Mouse (Mus musculus) kidney, postnatal 4 days (tissue): ENCODE data around the gene Hormad2.
A peak's percentile ranks its signal among the peaks of the same experiment; 100 is the strongest.

Source experiments
- DNase-seq, 2 experiments: peaks; one replicate each; pipeline ENCODE4 v3.0.0; 2021; ENCODE audit warnings: mixed read lengths in 2 of 2

The Hormad2 gene

GRCm38 (mm10) chr11:4440978-4441377, at the start of gene Hormad2:
TSS of gene Hormad2 (minus strand) at chr11:4441105.
- DNase-seq: peak; percentile 34 to 54

DNA sequence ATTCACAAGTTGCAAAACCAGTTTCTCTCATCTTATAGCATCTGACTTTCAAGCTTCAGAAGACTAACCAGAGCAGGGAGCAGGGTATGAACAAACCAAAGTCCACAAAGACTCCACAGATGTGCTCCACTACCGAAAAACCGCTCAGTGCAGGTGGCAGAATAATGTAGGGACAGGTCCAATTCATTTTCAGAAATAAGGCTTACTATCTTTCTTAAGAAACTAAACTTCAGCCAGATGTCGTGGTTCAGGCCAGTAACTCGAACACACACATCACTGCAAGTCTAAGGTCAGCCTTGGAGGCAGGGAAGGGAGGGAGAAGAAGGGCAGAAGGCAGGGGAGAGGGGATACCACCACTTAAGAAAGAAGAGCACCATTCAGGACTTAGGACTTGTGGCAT, 48.3 kb upstream of the Hormad2 start:
- DNase-seq: no peak

DNA sequence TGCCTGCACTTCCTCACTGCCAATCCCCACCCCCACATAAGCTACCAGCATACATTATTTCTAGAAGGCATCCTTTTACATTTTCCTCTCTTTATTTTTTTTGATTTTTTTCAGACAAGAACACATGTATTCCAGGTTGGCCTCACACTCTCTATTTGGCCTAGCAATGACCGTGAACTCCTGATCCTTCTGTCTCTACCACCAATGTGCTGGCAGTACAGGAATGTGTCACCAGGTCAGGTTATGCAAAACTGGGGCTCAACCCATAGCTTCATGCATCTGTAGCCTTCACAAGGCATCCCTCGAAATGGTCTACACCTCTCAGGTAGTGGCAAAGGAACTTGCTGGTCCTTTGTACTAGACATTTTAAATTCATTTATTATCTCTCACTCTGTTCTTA, 47.9 kb upstream of the Hormad2 start:
- DNase-seq: no peak

DNA sequence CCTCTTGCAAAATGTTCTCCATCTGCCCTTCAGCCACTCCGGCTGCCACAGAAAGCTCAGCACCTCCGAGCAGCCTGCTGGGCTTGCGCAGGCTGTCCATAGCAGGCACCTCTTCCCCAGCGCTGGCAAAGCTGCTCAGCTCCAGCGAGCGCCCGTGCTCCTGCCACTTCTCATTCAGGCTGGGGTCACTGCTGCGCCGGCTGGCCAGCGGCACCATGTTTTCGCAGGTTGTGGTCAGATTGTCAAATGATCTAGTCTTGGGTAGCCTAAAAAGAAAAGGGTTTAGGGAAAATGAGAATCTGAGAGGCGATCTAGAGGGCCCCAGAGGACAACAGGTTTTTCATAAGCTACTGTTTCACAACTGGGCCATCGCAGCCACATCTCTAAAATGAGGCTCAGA, 47.5 kb upstream of the Hormad2 start:
- no peak for DNase-seq

DNA sequence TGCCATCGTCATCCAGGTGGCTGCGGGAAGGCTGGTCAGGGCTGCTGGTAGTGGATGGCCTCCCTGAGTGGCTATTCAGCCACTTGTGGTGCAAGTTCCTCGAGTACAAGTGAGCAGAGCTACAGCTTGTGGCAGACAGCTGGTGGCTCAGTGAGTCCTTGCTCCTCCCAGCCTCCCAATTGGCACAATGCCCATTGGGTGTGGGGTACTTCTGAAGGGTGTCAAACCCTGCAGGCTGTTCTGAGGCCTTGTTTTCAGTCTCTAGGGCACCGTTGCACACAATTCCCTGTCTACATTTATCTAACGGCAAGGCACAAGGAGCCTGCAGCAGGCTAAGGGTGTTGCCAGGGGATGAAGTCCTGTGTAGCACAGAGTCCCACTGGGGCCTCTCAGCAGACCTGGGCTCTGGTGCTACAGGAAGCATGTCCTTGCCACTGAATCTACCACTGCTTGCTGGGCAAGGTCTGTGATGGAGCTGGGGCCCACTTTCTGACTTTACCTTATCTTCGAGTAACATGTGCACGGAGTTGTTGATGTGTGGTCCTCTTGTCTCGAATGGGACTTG, 46.6 kb upstream of the Hormad2 start:
- peak; percentile 41 to 50 for DNase-seq

DNA sequence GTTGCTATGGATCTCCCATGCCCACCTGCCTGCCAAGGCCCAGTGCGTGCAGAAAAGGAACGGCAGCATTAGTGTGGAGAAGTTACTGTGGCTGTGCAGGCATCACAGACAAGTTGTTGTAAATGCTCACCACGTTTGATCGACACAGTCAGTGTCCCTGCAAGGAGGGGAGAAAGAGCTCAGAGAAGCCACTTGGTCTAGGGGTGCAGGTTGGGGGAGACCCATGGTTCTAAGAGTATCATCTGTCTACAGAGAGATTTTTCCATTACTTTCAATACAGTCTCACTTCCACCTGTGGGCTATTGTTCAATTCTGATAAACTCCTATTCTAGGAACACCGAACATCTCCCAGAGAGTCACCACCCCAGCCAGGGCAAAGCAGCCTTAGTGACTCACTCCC, 43.6 kb upstream of the Hormad2 start:
- no peak for DNase-seq

- DNase-seq: no peak
These were observed 41.7 kb upstream of the Hormad2 start for GRCm38 (mm10) chr11:4482641-4483040.

DNA sequence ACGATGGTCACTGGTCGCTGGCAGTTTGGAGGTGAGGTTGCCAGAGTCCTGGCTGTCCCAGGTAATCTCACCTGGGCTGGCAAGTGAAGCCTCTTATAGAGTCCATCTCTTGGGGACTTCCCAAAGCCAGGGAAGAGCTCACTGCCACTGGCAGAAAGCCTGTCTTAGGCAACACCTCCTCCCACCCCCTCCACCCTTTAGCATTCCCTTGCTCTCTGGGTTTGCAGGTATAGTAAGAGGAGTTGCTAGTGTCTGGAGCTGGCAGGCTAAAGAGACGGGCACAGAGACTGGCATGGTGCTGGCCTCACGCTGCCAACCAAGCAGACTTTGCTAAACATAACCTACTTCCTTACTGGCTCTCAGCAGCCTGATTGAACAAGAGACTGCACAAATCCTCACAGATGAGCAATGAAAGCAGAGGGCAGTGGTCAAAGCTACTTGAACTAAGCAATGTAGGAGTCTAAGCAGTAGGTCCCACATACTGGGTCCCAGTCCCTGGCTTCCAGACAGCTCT, 35.3 kb upstream of the Hormad2 start:
- no peak for DNase-seq

GRCm38 (mm10) chr11:4472464-4473179, 31.7 kb upstream of the Hormad2 start:
- DNase-seq: no peak

- DNase-seq: no peak
These were observed 30.8 kb upstream of the Hormad2 start for GRCm38 (mm10) chr11:4471734-4472133.

DNA sequence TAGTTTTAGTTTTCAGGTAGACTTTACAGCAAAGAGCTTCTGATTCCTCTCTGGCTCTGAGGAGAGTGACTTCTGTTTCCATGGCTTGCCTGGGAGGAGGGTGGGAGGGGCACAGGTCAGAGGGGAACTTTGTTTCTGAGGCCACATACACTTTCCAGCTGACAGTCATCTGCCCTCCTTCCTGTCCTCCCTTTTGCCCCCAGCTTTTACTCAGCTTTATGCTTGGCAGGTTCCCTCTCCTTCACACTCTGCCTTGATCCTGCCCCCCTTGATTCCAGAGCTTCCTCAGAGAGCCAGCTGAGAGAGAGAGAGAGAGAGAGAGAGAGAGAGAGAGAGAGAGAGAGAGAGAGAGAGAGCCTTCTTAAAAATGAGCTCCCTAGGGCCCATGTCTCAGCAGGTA, 30.3 kb upstream of the Hormad2 start:
- peak; percentile 44 to 45 for DNase-seq

GRCm38 (mm10) chr11:4469091-4469490, 28.2 kb upstream of the Hormad2 start:
- DNase-seq: no peak

DNA sequence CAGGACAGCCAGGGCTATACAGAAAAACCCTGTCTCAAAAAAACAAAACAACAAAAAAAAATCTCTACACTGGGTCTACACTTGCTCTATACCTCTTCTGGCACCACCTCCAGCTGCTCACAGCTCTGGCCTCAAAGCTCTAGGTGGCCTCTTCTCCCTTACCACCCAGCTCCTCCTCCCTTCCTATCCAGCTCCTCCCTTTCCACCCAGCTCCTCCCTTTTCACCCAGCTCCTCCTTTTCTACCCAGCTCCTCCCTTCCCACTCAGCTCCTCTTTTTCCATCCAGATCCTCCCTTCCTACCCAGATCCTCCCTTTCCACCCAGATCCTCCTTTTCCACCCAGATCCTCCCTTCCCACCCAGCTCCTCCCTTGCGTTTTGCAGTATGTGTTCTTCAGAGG, 26.5 kb upstream of the Hormad2 start:
- DNase-seq: no peak

- no peak for DNase-seq
These were observed 25.3 kb upstream of the Hormad2 start for GRCm38 (mm10) chr11:4466191-4466590.

DNA sequence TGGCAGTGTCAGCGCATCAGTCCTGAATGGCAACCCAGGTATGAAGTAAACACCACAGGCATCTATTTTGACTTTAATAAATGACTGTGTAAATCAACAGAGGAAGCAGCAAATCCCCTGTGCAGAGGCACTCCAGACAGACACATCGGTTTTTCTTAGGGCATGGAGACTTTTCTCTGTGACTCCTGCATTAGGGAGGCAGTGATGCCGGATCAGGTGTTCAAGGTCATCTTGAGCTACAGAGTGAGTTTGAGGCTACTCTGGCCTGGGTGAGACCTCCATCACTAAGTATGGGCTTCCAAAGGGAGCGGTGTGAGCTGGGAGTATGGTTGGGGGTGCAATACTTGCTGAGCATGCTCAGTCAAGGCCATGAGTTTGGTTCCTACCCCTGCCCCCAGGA, 23.7 kb upstream of the Hormad2 start:
- DNase-seq: no peak

- DNase-seq: no peak
These were observed 23.3 kb upstream of the Hormad2 start for GRCm38 (mm10) chr11:4464186-4464585.

- DNase-seq: no peak
These were observed 22.0 kb upstream of the Hormad2 start for GRCm38 (mm10) chr11:4462868-4463267.

GRCm38 (mm10) chr11:4461154-4461553, 20.2 kb upstream of the Hormad2 start:
- peak; percentile 55 to 65 for DNase-seq

DNA sequence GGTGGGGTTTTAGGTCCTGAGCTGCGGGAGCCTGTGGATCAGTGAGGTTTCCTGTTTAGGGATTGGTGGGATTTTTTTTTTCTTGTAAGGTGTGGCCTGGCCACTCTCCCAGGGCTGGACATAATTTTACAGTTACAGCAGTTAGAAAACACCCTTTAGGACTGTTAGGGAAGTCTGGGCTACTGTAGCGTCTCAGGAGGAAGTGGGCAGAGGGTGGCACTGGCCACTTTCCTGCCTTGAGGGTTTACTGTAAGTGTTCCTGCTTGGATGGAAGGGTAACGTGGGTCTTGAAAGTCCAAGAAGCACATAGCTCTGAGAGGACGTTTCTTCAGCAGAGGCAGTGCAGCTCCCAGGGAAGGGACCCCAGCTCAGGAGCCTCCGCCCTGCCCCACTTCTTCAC, 19.7 kb upstream of the Hormad2 start:
- DNase-seq: no peak

DNA sequence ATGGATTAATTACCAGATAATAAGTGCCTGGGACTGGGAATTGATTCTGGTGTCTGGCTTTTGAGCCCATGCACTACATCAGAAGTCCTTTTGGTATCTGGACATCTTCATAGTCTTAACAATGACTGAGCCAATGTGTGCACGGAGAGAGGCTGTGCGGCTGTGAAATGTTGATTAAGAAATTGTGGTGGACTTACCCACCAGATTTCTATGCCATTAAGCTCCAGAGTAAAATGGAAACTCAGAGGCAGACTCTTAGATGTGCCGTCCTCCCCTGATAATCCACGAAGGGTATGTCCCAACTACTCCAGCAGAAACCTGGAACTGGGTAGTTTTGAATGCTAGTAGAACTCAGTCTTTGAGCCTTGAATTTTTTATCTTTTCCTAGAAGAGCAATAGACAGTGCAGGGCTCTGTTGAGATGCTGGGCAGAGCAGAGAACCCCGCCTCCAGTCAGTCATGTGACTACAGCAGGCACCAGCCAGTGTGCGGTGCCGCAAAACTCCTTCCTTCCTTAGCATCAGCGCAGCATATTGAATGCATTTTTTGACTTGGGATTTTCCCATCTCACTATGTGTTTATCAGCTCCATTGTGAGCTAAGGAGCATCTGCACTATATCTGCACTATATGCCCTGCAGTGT, 14.1 kb upstream of the Hormad2 start:
- no peak for DNase-seq

GRCm38 (mm10) chr11:4452467-4453184, 11.7 kb upstream of the Hormad2 start:
- DNase-seq: no peak

DNA sequence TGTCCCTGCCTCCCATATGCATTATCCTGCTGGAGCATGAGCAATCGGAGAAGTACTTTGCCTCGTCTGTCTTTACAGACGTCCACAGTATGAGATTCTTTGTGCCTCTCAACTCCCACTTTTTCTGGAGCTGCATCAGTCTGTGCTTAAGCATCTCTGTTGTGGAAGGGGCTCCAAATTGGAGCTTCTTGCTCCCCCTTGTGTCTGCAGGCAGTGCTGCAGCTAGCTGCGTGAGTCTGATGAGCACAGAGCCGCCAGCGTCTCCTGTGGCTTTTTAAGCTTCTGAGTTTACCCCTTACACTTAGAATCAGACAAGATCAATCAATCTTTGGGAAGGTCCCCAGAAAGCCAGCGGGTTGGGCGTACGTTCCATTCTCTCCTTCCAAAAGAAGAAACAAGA, 10.2 kb upstream of the Hormad2 start:
- DNase-seq: peak; percentile 82

DNA sequence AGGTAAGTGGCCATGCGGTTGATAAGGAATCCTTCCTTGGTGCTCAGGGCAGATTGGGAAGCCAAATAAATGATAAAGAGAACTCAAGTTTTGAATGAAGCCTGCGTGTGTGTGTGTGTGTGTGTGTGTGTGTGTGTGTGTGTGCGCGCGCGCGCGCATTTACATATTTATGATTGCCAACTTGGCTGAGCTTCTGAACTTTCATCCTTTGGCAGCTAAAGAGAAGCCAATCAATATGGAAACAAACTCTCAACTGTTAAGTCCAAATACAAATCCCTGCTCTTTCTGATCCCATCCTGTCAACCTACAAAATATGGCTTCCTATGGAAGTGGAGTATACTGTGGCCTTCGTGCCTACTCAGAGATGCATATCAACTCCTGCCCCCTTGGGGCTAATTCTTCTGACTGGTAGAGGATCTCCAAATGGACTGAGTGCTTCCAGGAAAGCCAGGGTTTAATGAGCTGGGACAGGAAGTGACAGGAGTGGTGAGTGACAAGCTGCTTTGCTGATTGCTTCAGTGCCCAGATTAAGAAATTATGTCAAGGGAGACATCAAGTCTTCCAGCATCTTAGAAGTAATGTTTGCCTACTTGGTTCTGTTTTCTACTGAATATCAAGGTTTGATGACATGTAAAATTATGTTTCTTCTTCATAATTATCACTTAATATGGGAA, 5.4 kb upstream of the Hormad2 start:
- no peak for DNase-seq
